Mouse (Mus musculus): ENCODE measurements around the gene Cbfa2t3.

GRCm38 (mm10) chr8:122747825-122748224 is 48.9 kb upstream of the Cbfa2t3 start:
- TF ChIP-seq EP300 (IDR thresholded peaks at IDR 0.05) (no peak), CTCF (IDR thresholded peaks at IDR 0.05) (no peak)

All from lung, postnatal 0 days (tissue).